Mouse (Mus musculus): Measurements from ENCODE around the gene Mcoln2. TPM values are rescaled to one million over a fixed set of nuclear protein-coding genes. Genes with fewer than 3 reads are reported as not detected.
"Not testable (repeated sequence)": the region's sequence is repeated elsewhere in the genome, so short reads cannot be mapped to it uniquely, and the experiment has no call there.

Mcoln2 gene
- total RNA-seq, 2 experiments from 2014 or later, result not detected

DNA sequence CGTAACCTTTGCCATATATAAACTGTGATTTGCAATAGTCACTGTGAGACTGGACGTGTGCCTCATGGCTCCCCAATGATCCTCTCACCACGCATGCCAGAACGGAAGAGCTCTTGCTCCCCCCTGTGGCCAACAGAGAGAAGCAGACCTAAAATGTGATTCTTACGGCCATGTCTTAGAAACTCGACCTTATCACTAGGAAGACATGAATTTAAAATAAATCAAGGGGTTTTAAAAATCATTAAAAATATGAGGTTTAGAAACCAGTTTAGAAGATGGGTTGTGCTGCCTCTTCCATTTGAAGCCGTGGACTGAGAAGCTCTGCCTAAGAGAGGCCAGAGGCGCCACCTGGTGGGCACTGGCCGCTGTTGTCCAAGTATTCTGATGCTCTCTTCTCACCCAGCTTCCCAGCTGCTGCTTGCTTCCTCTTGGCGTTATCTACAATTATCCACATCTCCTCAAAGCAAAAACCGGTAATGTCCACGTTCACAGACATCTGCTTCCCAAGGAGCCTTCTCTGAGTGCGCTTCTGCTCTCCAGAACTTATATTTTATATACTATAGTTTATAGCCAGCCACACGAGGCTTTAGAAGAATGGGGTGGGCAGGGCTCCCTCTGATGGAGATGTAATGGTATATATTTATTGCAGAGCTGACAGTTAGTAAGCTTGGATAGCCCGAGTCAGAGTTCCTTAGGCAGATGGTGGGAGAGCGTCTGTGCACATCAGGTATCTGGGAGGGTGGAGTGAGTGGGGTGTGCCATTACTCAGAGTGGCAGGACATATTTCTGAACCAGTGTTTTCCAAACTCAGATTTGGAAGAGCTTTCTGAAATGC lies 28.3 kb downstream of the Mcoln2 start:
- DNase-seq (ENCODE audit: low spot score in 2 of 2), result peak; percentile 74 to 81
- intact Hi-C loops (cut with DNase I), result loop anchor here (1.0 kb wide), 2 partner anchors 120 to 228 kb away; no protein-coding TSS in a partner anchor

GRCm38 (mm10) chr3:146180341-146180740 lies 30.7 kb downstream of the Mcoln2 start:
- DNase-seq (ENCODE audit: low spot score in 2 of 2), result no peak
- intact Hi-C loops (cut with DNase I), result loop anchor here (10.0 kb wide), 1 partner anchor 324 kb away; no protein-coding TSS in a partner anchor

GRCm38 (mm10) chr3:146180986-146181385 lies 31.4 kb downstream of the Mcoln2 start:
- DNase-seq (ENCODE audit: low spot score in 2 of 2), result no peak
- intact Hi-C loops (cut with DNase I), result loop anchor here (10.0 kb wide), 1 partner anchor 324 kb away; no protein-coding TSS in a partner anchor

GRCm38 (mm10) chr3:146184992-146185657 lies 35.5 kb downstream of the Mcoln2 start:
- intact Hi-C loops (cut with DNase I), result loop anchor here (5.0 to 10.0 kb wide), 3 partner anchors 142 to 597 kb away; no protein-coding TSS in a partner anchor

GRCm38 (mm10) chr3:146186033-146186432 lies 36.4 kb downstream of the Mcoln2 start:
- intact Hi-C loops (cut with DNase I), result loop anchor here (5.0 to 10.0 kb wide), 3 partner anchors 141 to 596 kb away; no protein-coding TSS in a partner anchor
- no peak for DNase-seq (ENCODE audit: low spot score in 2 of 2)

More at GRCm38 (mm10) chr3:146184992-146185657, 35.5 kb downstream of the Mcoln2 start:
- DNase-seq (ENCODE audit: low spot score in 2 of 2), result peak; percentile 53 to 72

DNA sequence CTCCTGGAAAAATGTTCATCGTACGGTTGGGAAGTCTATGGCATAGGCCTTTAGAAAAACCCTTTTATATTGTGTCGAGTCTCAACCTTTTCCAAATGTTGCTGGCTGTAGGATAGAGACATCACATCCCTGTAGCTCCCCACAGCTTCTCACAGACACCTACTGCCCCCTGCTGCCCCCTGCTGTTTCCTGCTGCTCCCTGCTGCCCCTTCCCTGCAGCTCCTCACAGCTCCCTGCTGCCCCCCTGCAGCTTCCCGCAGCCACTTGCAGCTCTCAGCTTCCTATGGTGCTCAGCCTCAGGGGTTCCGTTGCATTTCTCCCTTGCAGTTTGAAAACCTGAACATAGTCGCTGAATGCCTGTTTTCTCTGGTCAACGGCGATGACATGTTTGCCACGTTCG lies 40.3 kb downstream of the Mcoln2 start:
- intact Hi-C loops (cut with DNase I), result loop anchor here (5.0 to 10.0 kb wide), 3 partner anchors 137 to 592 kb away; no protein-coding TSS in a partner anchor
- DNase-seq (ENCODE audit: low spot score in 2 of 2), result no peak

DNA sequence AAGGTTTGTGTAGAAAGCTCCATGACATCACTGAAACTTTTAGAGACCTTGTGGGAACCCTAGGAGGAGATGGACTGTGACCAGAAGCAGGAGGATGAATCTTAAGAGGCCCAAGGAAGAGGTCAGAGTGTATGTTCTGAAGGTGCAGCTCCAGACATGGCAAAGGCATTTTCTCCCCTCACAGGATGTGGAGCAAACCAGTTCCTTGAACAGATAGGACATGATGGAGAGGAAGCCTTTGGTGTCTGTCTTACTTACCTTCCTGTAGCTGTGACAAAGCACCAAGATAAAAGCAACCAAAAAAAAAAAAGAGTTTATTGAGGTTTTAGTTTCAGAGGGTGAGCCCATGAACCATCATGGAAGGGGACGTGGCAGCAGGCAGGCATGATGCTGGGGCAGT lies 42.9 kb downstream of the Mcoln2 start:
- no peak for DNase-seq (ENCODE audit: low spot score in 2 of 2)
- intact Hi-C loops (cut with DNase I), result no loop called here

GRCm38 (mm10) chr3:146195153-146195552 lies 45.5 kb downstream of the Mcoln2 start:
- intact Hi-C loops (cut with DNase I), result no loop called here
- DNase-seq (ENCODE audit: low spot score in 2 of 2), result no peak

GRCm38 (mm10) chr3:146196301-146196700 lies 46.7 kb downstream of the Mcoln2 start:
- intact Hi-C loops (cut with DNase I), result no loop called here
- no peak for DNase-seq (ENCODE audit: low spot score in 2 of 2)

GRCm38 (mm10) chr3:146196780-146197743 lies 47.4 kb downstream of the Mcoln2 start:
- DNase-seq (ENCODE audit: low spot score in 2 of 2), result no peak
- intact Hi-C loops (cut with DNase I), result no loop called here

GRCm38 (mm10) chr3:146197785-146198184 lies 48.2 kb downstream of the Mcoln2 start:
- DNase-seq (ENCODE audit: low spot score in 2 of 2), result no peak

GRCm38 (mm10) chr3:146198803-146199481 lies 49.3 kb downstream of the Mcoln2 start:
- DNase-seq (ENCODE audit: low spot score in 2 of 2), result no peak
- intact Hi-C loops (cut with DNase I), result no loop called here

More at GRCm38 (mm10) chr3:146197785-146198184, 48.2 kb downstream of the Mcoln2 start:
- intact Hi-C loops (cut with DNase I), result no loop called here

- intact Hi-C loops (cut with DNase I), result no loop called here
- DNase-seq (ENCODE audit: low spot score in 2 of 2), result no peak
These were observed 49.9 kb downstream of the Mcoln2 start for GRCm38 (mm10) chr3:146199486-146199885.

GRCm38 (mm10) chr3:146204375-146204774 lies 54.7 kb downstream of the Mcoln2 start:
- intact Hi-C loops (cut with DNase I), result no loop called here
- no peak for DNase-seq (ENCODE audit: low spot score in 2 of 2)

DNA sequence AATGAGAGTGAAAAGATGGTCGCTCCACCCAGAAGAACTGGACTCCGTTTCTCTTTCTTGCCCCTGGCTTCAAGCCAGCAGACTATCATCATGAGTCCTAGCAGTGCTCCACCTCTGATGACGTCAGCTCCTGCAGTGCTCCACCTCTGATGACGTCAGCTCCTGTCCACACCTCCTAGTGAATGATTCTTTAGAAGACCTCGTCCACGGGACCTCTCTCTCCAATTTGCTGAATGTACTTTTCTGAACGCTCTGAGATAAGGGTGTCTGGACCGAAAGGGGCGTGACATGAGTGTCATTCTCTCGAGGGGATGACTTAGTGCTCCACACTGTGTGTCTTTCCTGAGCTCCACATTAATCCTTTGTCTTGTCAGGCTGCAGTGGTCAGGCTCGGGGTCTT lies 55.7 kb downstream of the Mcoln2 start:
- no peak for DNase-seq (ENCODE audit: low spot score in 2 of 2)

GRCm38 (mm10) chr3:146206635-146207034 lies 57.0 kb downstream of the Mcoln2 start:
- DNase-seq (ENCODE audit: low spot score in 2 of 2), result no peak
- intact Hi-C loops (cut with DNase I), result no loop called here

More for the DNA sequence above, 55.7 kb downstream of the Mcoln2 start:
- intact Hi-C loops (cut with DNase I), result no loop called here

GRCm38 (mm10) chr3:146207440-146207839 lies 57.8 kb downstream of the Mcoln2 start:
- intact Hi-C loops (cut with DNase I), result no loop called here
- DNase-seq (ENCODE audit: low spot score in 2 of 2), result no peak

DNA sequence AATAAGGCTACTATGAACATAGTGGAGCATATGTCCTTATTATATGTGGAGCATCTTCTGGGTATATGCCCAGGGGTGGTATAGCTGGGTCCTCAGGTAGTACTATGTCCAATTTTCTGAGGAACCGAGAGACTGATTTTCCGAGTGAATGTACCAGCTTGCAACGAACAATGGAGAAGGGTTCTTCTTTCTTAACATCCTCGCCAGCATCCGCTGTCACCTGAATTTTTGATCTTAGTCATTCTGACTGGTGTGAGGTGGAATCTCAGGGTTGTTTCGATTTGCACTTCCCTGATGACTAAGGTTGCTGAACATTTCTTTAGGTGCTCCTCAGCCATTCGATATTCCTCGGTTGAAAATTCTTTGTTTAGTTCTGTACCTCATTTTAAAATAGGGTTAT lies 60.1 kb downstream of the Mcoln2 start:
- intact Hi-C loops (cut with DNase I); DNase-seq (ENCODE audit: low spot score in 2 of 2): not testable (repeated sequence)
